Mouse (Mus musculus): ENCODE data around the gene Txnip. TPM values are rescaled to one million over a fixed set of nuclear protein-coding genes. Genes with fewer than 3 reads are reported as not detected.
"Not testable (repeated sequence)": the region's sequence is repeated elsewhere in the genome, so short reads cannot be mapped to it uniquely, and the experiment has no call there.

The Txnip gene
- polyA plus RNA-seq, 1 experiment from 2014 or later = 52.0 TPM

DNA sequence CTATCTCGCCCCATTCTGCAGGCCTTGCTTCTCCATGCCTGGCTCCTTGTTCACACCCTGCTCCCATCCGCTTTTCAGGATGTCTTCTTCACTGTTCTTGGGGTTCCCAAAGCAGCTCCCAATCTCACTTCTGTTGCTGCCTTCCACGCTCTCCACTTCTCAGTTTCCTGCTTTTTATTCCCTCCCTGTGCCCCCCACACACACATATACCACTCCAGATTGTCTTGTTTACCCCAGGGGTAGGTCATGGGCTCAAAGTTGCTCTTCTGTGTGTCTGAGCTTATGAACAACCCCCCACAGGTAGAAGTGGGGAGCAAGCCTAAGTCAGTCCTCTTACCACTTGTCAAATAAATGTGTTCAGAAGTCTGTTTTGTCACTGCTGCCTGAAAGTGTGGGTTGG lies 41.7 kb downstream of the Txnip start:
- Histone ChIP-seq H3K27me3 (replicated peaks) (peaks cover 3% of the 10 kb centered on the region; the same call in 1 of the 2 replicates), H3K36me3 (replicated peaks) (no peaks in the 10 kb centered on the region), H3K27ac (no peak overlapping the region), H3K9me3 (no peaks in the 10 kb centered on the region), H3K4me1 (peaks cover 83% of the 10 kb centered on the region), H3K4me3 (no peak overlapping the region), H3K9ac (no peak overlapping the region), H3K4me2 (peak overlapping the region; percentile 95; the same call in 1 of the 2 replicates)
- 68% methylated on average over 3 of the region's 3 CpGs for WGBS
- no peak for ATAC-seq (replicated peaks)

DNA sequence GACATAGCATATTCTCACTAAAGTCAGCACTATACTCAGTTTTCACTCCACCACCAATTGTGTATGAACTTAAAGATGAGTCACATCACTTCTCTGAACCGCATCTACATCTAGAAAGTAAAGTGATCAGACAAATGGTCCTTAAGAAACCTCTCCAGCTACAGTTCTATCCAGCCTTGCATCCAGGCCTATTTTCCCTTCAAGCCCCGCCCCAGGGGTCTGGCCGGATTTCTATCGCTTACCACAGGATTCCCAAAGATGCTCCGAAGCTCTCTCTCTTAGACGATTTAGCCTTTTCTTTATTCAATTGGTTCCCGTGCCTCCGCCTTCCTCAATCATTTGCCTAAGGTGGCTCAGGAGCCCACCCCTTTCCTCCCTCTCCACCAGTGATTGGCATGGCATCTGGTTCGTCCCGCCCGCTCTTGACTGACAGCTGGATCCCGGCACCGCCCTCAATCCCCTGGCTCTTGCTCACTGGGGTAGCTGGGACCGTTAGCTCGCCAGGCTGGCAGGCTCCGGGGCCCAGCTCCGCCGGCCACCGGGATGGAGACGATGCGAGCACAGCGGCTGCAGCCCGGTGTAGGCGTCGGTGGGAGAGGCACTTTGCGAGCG lies 43.0 kb downstream of the Txnip start, which contains the start of gene Lix1l:
TSS of gene Lix1l (plus strand) at position 511 of the 612 bp plus-strand sequence.
- Histone ChIP-seq H3K27ac (peak within 1 kb of the TSS; percentile 93), H3K4me3 (peak within 1 kb of the TSS; percentile 80), H3K9ac (peak within 1 kb of the TSS; percentile 82), H3K9me3 (no peaks in the 10 kb centered on the region), H3K4me2 (peak within 1 kb of the TSS; percentile 79), H3K36me3 (replicated peaks) (no peaks in the 10 kb centered on the region), H3K27me3 (replicated peaks) (no peaks in the 10 kb centered on the region), H3K4me1 (peaks cover 91% of the 10 kb centered on the region)
- under 1% methylated on average over 27 of the region's 27 CpGs for WGBS
- ATAC-seq (replicated peaks) = peak; percentile 94

DNA sequence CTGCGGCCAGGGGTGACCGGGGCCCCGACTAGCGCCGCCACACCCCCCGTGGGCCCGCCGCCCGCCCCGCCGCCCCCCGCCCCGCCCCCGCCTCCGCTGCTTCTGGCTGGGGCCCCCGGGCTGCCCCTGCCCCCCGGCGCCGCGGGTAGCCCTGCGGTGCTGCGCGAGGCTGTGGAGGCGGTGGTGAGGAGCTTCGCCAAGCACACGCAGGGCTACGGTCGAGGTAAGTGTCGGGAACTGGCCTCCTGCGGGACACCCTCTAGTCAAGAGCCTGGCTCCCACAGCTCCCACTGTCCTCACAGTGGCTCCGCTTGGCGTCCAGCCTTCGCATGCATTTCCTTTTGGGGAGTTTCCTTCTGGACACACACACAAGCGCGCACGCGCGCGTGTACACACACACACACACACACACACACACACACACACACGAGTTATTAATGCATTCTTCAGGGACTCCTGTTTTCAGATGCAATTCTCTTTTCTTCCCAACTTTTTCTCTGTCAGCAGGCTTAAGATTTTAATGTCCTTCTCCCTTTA lies 43.6 kb downstream of the Txnip start:
- peak overlapping the region; percentile 82 for H3K9ac ChIP-seq
- H3K36me3 ChIP-seq (replicated peaks) = no peaks in the 10 kb centered on the region
- no peaks in the 10 kb centered on the region for H3K9me3 ChIP-seq
- H3K27ac ChIP-seq = peak overlapping the region; percentile 93
- H3K4me2 ChIP-seq = peak overlapping the region; percentile 79
- peaks cover 85% of the 10 kb centered on the region for H3K4me1 ChIP-seq
- WGBS = 2% methylated on average over 34 of the region's 40 CpGs
- no peaks in the 10 kb centered on the region for H3K27me3 ChIP-seq (replicated peaks)
- peak overlapping the region; percentile 80 for H3K4me3 ChIP-seq
- peak; percentile 78 for ATAC-seq (replicated peaks)

DNA sequence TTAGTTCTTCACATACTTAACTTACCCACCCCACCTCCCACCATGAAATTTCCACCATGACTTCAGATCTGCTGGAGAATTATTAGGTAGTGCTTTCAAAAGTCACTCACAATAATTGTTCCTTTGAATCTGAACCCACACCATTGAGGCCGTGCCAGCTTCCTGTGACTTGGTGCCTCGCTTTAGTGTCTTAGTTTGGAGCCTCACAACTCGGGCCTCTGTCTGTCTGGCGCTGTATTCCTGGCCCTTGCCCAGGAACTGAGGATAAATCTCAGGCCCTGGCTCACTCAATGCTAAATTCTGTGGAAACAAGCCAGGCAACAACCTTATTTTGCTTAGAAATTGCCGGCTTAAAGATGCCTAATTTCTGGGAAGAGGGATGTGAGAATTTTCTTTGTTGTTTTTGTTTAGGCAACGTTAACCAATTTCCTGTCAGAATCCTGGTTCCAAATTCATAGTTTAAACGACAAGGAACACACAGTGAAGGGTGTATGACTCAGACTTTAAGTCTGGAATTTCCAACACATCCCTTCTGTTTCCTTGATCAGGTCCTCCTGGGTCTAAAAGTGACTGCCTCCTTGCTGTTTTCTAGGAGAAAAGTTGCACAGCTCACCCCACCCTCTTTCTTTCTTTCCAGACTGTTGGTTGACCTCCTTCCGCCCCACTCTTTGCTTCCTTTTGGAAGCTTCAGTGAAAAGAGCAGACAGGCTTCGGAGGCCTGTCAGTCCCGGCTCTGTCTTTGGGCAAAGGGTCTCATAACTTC lies 44.4 kb downstream of the Txnip start:
- peak overlapping the region; percentile 82 for H3K9ac ChIP-seq
- H3K4me3 ChIP-seq = peak overlapping the region; percentile 80
- peak overlapping the region; percentile 79 for H3K4me2 ChIP-seq
- ATAC-seq (replicated peaks) = no peak
- peak overlapping the region; percentile 93 for H3K27ac ChIP-seq
- WGBS = 8% methylated on average over 10 of the region's 10 CpGs
- no peaks in the 10 kb centered on the region for H3K27me3 ChIP-seq (replicated peaks)
- H3K36me3 ChIP-seq (replicated peaks) = no peaks in the 10 kb centered on the region
- no peaks in the 10 kb centered on the region for H3K9me3 ChIP-seq
- H3K4me1 ChIP-seq = peaks cover 77% of the 10 kb centered on the region

DNA sequence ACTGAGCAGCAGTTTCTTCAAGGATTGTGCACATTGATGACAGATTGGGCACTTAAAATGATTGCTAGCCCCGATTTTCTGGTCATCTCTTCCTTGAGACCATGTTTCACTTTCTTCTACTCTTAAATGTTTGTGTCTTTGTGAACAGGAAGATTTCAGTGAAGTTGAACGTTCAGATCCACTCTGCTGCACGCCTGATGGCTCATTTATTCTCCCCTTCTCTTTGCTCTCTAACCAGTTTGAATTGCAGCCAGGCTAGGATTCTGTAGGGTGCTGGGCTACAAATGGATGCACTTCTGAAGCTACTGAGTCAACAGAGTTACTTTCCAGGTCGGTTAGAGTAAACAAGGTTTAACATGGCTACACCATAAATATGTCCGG lies 44.9 kb downstream of the Txnip start:
- peak overlapping the region; percentile 80 for H3K4me3 ChIP-seq
- peak overlapping the region; percentile 79 for H3K4me2 ChIP-seq
- H3K27ac ChIP-seq = peak overlapping the region; percentile 93
- 21% methylated on average over 5 of the region's 5 CpGs for WGBS
- H3K9me3 ChIP-seq = no peaks in the 10 kb centered on the region
- H3K4me1 ChIP-seq = peaks cover 71% of the 10 kb centered on the region
- ATAC-seq (replicated peaks) = no peak
- H3K36me3 ChIP-seq (replicated peaks) = no peaks in the 10 kb centered on the region
- peak overlapping the region; percentile 82 for H3K9ac ChIP-seq
- H3K27me3 ChIP-seq (replicated peaks) = no peaks in the 10 kb centered on the region

DNA sequence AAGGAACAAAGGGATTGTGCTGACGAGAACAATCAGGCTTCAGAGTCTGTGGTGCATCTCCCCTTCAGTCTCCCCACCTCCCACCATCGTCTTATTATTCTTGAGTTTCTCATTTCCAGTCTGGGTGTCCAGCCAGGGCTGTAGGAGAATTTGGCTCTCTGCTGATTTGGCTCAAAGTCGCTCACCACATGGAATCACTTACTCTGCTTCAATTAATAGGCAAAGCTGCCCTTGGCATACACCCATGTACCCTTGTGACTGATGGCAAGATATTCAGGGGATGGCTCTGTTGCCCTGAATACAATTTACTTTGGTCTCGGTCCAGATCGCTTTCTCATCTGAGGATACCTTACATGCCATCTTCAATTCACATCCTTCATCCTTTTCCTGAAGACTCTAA lies 45.6 kb downstream of the Txnip start:
- peak overlapping the region; percentile 93 for H3K27ac ChIP-seq
- H3K36me3 ChIP-seq (replicated peaks) = no peaks in the 10 kb centered on the region
- no peaks in the 10 kb centered on the region for H3K9me3 ChIP-seq
- H3K4me2 ChIP-seq = peak overlapping the region; percentile 79
- H3K4me3 ChIP-seq = peak overlapping the region; percentile 80
- no peaks in the 10 kb centered on the region for H3K27me3 ChIP-seq (replicated peaks)
- H3K9ac ChIP-seq = peak overlapping the region; percentile 17
- WGBS = 31% methylated on average over 5 of the region's 5 CpGs
- ATAC-seq (replicated peaks) = no peak
- peaks cover 65% of the 10 kb centered on the region for H3K4me1 ChIP-seq

DNA sequence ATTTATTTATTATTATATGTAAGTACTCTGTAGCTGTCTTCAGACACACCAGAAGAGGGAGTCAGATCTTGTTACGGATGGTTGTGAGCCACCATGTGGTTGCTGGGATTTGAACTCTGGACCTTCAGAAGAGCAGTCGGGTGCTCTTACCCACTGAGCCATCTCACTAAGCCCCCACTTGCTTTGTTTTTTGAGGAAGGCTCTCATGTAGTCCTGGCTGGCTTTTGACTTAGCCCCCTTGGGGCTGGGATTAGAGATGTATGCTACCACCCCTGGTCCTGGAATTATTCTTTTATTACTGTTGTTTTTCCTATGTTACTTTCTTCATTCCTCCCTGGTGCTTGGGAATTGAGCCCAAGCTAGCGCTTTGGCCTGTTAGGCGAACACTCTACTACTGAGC lies 48.2 kb downstream of the Txnip start:
- 85% methylated on average over 4 of the region's 4 CpGs for WGBS

DNA sequence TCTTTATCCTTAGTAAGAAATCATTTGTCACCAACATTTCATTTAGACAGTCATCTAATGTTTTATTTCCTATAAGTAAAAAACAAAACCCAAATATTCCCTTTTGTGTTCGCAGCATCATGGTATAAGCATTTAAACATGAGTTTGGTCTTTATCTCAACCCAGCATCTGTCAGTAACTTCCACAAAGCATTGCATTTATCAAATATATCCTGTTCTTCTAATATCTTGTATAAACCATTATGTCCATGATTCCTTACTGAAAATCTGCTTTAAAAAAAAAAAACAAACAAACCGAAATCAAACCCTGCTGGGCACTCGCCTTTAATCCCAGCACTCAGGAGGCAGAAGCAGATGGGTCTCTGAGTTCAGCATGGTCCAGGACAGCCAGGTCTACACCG lies 48.9 kb downstream of the Txnip start:
- no peaks in the 10 kb centered on the region for H3K27me3 ChIP-seq (replicated peaks)
- H3K4me2 ChIP-seq = no peak overlapping the region
- H3K9me3 ChIP-seq = no peaks in the 10 kb centered on the region
- H3K27ac ChIP-seq = no peak overlapping the region
- no peak for ATAC-seq (replicated peaks)
- 89% methylated on average over 4 of the region's 4 CpGs for WGBS
- H3K36me3 ChIP-seq (replicated peaks) = no peaks in the 10 kb centered on the region
- H3K9ac ChIP-seq = no peak overlapping the region
- peaks cover 41% of the 10 kb centered on the region for H3K4me1 ChIP-seq
- no peak overlapping the region for H3K4me3 ChIP-seq

More for the DNA sequence above, 48.2 kb downstream of the Txnip start:
- H3K27me3 ChIP-seq (replicated peaks); H3K9me3 ChIP-seq; H3K9ac ChIP-seq; H3K36me3 ChIP-seq (replicated peaks); H3K27ac ChIP-seq; ATAC-seq (replicated peaks); H3K4me3 ChIP-seq; H3K4me2 ChIP-seq: not testable (repeated sequence)
- H3K4me1 ChIP-seq = peaks cover 41% of the 10 kb centered on the region

Other genes with a start within 250 kb of the Txnip start
- not detected in 2 replicates for gene BC107364, start 105.7 kb upstream of the Txnip start, polyA plus RNA-seq (2015; fragmentation: Nextera tagmentation; extraction: Ambion mirVana)
- 1.2 and 1.4 TPM in 2 replicates for gene Hfe2, start 32.8 kb upstream of the Txnip start, polyA plus RNA-seq (2015; fragmentation: Nextera tagmentation; extraction: Ambion mirVana)
- 1.1 and 2.1 TPM in 2 replicates for gene Gm16253, start 19.0 kb downstream of the Txnip start, polyA plus RNA-seq (2015; fragmentation: Nextera tagmentation; extraction: Ambion mirVana)
- 35.7 and 36.9 TPM in 2 replicates for gene Polr3gl, start 36.2 kb downstream of the Txnip start, polyA plus RNA-seq (2015; fragmentation: Nextera tagmentation; extraction: Ambion mirVana)
- 15.0 and 16.7 TPM in 2 replicates for gene Ankrd34a, start 38.7 kb downstream of the Txnip start, polyA plus RNA-seq (2015; fragmentation: Nextera tagmentation; extraction: Ambion mirVana)
- gene Lix1l, start 43.2 kb downstream of the Txnip start, polyA plus RNA-seq (2015; fragmentation: Nextera tagmentation; extraction: Ambion mirVana) = 3.9 and 4.5 TPM in 2 replicates
- 121 and 127 TPM in 2 replicates for gene Rbm8a, start 72.0 kb downstream of the Txnip start, polyA plus RNA-seq (2015; fragmentation: Nextera tagmentation; extraction: Ambion mirVana)
- 58.7 and 58.8 TPM in 2 replicates for gene Pex11b, start 77.4 kb downstream of the Txnip start, polyA plus RNA-seq (2015; fragmentation: Nextera tagmentation; extraction: Ambion mirVana)
- gene Gm42957, start 77.5 kb downstream of the Txnip start, polyA plus RNA-seq (2015; fragmentation: Nextera tagmentation; extraction: Ambion mirVana) = 0.11 and 0.34 TPM in 2 replicates
- gene Itga10, start 87.6 kb downstream of the Txnip start, polyA plus RNA-seq (2015; fragmentation: Nextera tagmentation; extraction: Ambion mirVana) = 1.5 and 1.6 TPM in 2 replicates
- 2.1 TPM in 2 replicates for gene Ankrd35, start 112.2 kb downstream of the Txnip start, polyA plus RNA-seq (2015; fragmentation: Nextera tagmentation; extraction: Ambion mirVana)
- gene Pias3, start 138.4 kb downstream of the Txnip start, polyA plus RNA-seq (2015; fragmentation: Nextera tagmentation; extraction: Ambion mirVana) = 37.8 and 38.7 TPM in 2 replicates
- 13.5 and 15.4 TPM in 2 replicates for gene Nudt17, start 150.6 kb downstream of the Txnip start, polyA plus RNA-seq (2015; fragmentation: Nextera tagmentation; extraction: Ambion mirVana)
- 33.7 and 33.8 TPM in 2 replicates for gene Polr3c, start 169.7 kb downstream of the Txnip start, polyA plus RNA-seq (2015; fragmentation: Nextera tagmentation; extraction: Ambion mirVana)
- 67.1 and 73.4 TPM in 2 replicates for gene Rnf115, start 169.7 kb downstream of the Txnip start, polyA plus RNA-seq (2015; fragmentation: Nextera tagmentation; extraction: Ambion mirVana)

Measured in midbrain, embryonic 15.5 days (tissue).